Mouse (Mus musculus) mouse trophoblast stem cell (cell line): Measurements from ENCODE around the gene Il21r.

Experiments used
- in situ Hi-C, 2 experiments: fragments of 300-500 bp; cut with MseI, MboI; formaldehyde crosslinking; loops; 2 replicates in 1 of 2; 3 replicates in 1 of 2; pipeline ENCODE4 v1.15.1; 2025

Gene Il21r

DNA sequence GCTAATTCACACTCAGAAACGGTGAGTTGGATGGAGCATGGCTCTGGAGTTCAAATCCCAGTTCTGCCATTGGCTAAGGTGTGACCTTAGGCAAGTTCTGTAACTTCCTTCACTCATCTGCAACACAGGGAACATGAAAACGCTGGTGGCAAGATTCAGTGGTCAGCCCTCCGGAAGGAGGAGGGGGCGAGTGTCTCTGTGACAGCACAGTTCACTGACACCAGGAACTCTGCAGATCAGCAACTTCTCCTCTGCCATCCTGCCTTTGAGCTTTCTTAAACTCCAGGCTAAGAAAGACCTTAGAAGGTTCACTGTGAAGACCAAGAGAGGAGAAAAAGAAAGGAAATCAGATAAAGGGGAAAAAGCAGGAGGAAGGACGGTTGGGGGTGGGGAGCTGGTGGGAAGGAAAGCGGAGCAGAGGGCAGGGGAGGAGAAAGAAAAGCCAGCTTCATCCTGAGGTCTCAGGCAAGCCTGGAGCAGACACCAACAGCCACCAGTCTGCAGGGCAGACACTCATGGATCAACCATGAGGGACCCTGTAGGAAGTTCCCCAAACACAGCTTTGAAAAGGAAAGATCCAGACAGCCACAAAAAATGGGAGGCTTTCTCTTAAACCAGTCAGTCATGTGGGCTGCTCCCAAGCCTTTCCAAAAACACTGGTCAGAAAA is 2.5 kb upstream of the Il21r start:
- in situ Hi-C loops = no loop called here

DNA sequence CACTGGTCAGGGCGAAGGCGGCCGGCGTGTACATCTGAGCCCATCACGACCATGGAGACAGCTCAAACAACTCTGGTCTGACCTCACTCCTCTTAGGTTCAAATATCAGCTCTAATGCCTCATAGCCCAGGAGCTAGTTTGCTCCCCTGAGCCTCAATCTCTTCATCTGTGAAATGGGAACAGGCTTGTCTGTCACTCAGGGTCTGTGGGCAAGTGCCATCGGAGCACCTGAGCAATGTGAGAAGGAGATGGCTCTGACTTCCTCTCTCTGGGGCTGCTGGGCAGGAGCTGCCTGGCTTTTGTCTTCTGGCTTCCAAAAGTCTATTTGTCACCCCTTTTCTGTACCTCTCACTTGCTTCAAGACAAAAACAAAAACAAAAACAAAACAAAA is 2.0 kb upstream of the Il21r start:
- in situ Hi-C loops = no loop called here

DNA sequence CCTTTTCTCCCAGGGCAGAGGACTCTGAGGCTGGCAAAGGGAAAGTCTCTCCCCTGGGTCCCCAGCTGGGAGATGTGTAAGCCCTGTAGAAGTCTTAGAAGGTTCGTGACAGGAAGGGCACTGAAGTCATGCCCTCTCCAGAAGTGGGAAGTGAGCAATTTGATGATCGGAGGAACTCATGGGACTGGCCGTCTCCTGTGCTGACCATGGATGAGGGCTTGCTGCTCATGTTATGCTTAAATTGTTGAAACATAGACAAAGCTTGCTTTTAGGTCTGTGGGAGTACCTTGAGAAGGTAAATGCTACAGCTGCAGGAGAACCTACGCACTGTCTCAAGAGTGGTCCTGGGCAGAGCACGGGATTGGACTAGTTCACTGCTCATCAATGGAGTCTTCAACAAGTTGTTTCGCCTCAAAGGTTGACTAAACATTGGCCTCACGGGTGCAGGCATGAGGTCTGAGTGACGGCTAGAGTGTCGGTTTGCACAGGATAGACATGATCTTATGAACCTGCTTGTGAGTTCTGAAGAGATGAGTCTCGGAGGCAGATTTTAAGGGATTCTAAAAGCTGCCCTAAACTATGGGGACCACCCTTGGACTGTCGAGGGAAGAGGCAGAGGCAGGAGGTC is 1.3 kb upstream of the Il21r start:
- in situ Hi-C loops = no loop called here

DNA sequence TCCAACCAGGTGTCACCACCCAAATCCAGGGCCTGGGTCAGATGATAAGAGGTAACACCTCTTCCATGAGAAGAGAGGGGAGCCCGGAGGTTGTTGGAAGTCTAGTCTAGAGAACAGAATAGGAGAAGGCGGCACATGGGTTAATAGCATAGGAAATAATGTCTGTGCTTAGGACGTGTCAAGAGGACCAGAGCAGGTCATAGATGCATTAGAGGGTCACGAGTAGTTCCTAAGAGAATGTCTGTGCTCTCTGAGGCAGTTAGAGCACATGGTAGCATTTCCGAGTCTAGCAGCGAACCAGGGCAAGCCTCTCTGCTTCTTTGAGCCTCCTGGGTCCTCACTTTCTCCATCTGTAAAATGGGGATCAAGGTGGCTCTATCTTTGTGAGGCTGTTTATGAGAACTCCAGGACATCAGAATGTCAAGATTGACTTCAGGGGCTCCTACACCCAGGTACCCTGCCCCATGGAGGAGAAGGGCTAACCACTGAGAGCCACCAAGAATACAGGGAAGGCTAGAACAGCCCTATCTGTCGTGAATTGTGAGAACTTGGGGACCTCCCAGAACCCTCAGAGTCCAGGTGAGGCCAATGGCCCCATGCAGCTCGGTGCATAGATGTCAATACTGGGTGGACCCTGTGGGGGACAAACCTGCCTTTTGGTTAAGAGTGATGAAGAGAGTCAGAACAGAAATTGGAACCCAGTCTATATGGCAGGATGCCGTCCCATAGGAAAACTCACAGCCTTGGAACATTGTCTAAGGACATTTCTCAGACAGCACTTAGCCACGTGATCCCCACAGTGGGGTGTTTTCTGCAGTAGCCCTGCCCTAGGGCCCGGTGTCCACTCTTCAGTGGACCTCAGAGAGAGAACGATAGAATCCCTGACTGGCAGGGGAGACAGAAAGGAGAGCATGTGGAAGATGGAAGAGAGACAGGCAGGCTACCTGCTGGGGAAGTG is 1.4 kb downstream of the Il21r start:
- in situ Hi-C loops = no loop called here

DNA sequence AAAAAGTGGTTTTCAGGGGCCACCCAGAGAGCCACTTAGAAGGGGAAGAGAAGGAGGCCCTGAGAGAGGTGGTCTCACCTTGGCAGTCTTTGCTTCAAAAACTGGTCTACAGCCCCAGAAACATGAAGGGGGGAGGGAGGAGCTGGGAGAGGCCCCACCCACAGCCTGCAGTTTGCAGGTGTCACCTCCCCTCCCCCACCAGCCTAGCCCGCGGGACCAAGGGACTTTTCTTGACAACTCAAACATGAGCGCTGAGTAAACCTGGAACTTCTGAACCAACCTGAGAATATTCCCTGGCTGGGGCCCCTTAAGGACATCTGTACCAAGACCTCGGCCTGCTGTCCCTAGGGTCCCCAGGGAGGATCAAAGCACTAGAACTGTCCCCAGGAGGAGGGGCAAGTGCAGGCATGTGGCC is 2.5 kb downstream of the Il21r start:
- in situ Hi-C loops = no loop called here

DNA sequence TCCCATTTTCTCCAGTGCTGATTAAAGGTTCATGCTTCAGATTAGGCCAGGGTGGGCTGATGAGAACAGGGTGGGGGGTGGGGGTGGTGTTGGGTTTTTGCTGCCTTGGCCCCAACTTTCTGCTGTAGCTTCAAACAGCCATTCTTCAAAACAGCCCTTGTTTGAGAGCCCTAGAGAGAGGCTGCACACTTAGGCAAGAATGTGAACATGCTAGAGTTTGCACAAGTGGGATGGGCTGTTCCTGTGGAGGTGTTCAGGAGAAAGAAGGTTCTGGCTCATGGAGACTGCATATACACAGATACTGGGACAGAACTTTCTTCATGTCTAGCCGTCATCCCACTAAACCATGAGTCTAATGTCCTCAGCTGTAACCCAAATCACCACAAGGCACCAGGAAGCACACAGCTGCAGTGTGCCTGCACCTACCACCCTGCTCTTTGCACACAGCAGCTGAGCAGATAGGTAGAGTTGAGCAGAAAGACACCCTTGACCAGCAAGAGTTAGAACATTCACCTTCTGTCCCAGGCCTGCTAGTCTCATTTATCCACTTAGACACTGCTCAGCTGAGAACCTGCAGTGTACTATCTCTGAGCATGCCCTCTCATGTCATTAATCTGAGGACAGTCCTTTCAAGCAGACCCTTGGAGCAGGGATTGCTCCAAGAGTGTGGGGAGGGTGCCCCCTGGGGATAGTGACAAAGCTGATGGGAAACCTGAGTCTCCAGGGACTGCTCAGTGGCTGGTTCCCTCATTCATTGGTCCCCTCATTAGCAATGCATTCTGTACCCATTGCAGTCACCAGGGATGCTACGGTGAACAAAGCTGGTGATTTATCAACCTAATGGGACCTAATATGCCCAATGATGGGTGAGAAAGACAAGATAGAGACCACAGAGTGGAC is 3.3 kb downstream of the Il21r start:
- in situ Hi-C loops = no loop called here

DNA sequence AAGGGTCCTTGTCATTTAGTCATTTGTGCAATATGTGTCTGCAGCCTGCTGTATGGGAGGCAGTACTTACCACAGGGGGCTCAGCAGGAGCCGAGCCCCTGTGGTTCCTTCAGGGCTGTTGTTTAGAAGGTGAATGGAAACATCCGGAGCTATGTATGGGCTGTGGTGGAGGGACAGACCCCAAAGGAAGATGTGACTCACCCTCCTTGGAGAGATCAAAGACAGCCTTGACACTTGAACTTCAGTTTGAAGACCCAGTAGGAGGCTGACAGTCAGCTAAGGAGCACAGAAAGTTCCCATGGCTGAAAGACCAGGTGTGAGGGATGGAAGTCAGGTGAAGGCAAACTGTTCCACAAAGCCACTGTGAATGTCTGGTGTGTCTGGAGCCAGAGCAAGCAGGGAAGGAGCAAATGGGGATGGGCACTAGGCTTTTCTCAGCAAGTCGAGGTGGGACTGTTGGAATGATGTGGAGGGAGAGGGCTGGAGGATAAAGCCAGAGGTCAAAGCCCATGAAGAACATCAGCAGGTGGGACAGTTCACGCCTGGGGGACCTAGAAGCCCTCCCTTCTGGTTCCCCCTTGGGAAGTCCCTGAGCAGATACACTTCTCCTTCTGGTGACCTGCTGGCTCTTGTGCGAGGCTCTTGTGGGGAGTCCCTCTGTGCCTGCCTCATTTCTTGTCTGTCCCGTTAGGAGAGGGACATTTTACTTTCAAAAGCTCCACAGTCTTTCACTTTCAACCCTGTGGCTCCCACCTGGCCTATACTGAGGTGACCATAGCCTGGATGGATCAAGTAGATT is 4.4 kb downstream of the Il21r start:
- in situ Hi-C loops = no loop called here

DNA sequence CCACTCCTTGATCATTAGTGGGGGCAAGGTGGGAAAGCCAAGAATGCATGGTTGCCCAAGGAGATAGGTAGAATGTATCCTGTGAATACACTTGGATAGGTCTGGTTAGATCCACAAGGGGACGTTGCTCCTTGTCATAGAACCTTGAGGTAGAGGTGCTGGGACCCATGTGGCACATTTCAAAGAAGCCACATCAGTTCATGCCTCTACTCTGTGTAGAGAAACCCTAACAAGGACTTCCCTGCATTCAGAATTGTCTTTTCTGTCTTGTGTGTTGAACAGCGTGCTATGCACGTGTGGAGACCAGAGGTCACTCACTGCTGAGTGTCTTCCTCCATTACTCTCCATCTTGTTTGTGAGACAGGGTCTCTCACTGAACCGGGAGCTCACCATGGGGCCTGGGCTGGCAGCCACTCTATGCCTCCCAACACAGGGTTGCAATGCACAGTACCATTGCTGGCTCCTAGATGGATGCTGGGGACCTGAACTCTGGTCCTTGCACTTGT is 5.0 kb downstream of the Il21r start:
- in situ Hi-C loops = no loop called here

DNA sequence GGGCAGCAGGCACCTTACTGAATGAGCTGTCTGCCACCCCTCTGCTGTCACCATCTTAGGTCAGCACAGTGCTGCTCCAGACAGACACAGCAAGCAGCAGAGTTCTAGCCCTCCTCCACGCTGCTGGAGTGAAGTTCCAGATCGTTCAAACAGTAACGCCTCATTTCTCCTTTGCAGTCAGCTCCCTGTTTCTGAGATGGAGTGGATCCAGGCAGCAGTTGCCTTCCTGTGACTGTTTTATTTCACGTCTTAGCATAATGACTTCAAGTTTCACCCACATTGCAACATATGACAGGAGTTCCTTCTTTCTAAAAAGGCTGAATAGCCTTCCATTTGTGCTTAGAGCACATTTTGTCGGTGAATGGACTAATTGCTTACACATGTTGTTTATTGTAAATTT is 10.3 kb downstream of the Il21r start:
- in situ Hi-C loops = no loop called here

DNA sequence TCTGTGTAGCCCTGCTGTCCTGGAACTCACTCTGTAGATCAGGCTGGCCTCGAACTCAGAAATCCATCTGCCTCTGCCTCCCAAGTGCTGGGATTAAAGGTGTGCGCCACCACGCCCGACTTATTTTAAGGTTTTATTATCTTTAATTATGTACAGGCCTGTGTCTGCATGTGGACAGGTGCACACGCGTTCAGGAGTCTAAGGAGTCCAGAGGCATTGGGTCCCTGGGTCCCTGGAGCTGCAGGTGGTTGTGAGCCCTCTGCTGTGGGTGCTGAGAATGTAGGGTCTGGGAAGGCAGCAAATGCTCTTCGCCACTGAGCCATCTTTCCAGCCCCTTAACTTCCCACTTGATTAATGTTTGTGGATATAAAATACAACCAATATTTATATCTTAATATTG is 12.2 kb downstream of the Il21r start:
- in situ Hi-C loops = no loop called here

DNA sequence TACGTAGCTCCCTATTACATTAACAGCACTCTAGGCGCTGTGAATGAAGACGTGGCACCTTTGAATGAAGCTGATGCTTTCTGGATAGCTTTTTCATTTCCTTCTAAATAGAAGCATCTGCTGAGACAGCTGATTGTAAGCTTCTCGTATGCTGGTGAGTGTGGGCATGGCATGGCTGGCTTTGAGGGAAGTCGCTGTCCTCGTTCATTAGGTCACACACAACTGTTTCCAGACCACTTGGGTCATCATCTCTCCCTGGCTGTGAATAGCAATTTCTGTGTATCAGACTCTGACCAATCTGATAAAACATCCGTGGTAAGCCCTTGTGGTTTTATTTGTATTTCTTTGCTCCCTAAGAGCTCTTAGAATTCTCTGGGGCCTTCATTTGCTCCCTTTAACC is 14.8 kb downstream of the Il21r start:
- in situ Hi-C loops = no loop called here

DNA sequence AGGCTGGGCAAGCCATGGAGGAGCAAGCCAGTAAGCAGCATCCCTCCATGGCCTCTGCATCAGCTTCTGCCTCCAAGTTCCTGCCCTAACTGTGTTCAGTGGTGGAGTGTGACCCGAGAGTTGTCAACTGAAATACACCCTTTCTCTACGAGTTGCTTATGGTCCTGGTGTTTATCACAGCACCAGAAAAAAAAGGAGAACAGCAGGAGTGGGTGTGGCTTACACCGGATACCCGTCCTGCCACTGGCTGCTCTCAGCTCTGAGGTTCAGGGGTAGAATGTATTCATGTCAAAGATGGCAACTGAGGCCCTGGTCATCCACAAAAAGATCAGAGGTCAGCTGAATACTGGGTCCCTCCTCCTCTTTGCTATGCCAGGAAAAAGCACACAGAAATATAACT is 16.8 kb downstream of the Il21r start:
- in situ Hi-C loops = no loop called here

DNA sequence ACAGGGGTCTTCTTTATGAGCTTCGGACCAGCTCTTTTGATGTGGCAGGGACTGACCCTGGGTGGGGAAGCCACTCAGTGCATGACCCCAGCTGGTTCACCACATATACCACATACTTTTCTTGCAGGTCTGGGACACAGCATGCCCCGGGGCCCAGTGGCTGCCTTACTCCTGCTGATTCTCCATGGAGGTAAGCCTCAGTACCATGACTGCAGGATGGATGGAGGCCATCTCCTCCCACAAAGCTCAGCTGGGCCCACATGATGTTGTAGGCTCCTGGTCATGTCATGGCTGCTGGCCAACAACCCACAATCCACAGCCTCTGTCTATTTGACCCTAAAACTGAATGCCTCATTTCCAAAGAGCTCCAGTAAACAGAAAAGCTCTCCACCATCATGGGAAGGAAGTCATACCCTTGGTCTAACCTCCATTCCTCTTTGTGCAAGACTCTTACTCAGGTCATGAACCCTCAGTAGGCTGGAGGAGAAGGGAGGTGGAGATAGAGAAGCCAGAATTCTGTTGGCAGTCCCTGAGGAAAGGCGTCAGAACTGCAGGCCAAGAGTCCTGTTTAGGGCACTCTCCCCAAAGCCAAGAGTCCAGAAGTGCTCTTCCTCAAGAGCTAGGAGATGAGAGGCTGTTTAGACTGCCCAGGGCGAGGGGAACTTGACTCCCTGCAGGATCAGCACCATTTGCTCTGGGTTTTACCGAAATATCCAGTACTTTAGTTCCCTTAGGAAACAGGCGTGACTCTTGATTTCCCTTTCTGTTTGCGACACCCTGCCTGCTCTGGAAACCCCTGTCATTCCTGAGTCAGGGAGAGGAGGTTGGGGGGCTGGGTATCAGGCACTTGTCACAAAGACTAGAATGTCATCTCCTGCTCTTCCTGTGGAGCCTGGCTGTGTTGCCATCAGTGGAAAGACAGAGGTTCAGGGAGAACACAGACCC is 19.8 kb downstream of the Il21r start:
- in situ Hi-C loops = no loop called here

DNA sequence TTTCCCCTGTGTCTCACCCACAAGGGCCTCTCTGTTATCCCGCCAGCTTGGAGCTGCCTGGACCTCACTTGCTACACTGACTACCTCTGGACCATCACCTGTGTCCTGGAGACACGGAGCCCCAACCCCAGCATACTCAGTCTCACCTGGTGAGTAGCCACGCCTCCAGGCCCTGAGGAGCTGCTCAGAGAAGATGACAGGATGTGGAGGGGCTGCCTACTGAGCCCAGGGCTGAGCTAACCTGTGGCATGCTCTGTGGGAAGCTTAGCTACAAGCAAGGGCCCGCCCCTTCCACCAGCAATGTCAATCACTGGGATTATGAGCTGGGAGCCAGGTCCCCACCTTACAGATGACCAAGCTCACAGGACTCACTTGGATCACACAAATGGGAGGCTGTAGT is 22.0 kb downstream of the Il21r start:
- in situ Hi-C loops = no loop called here

DNA sequence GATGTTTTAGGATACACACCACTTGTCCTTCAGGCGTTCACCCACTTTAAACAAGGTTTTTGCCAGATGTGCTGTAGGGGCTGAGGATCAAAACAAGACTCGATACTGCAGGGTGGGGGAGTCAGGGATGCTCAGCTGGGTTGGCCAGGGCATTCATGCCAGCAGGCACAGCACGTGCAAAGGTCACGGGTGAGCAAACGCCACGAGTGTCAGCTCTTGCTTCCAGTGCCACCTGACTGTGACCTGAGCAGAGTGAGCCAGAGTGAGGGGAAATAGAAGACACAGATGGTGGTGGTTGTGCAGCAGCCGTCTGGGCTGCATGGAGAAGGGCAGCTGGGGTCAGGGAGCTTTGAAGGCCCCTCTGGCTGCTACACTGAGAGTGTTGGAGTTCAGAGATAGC is 22.6 kb downstream of the Il21r start:
- in situ Hi-C loops = no loop called here

DNA sequence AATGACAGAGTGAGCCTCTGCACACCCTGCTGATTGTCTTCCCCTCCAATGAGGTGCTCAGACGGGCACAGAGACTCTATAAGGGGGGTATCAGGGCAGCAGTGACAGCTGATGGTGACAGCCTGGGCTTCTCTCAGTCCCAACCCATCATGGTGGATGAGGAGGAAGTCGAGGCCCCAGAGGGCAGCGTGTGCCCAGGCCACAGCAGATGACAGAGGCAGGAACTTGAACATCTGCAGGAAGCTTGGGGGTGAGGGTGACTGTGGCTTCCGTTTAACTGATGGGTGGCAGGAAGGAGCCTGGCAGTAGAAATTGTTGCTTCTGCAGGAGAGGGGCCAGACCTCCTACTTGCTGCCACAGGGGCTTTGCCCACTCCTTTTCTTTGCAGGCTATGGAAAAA is 27.1 kb downstream of the Il21r start:
- in situ Hi-C loops = no loop called here

DNA sequence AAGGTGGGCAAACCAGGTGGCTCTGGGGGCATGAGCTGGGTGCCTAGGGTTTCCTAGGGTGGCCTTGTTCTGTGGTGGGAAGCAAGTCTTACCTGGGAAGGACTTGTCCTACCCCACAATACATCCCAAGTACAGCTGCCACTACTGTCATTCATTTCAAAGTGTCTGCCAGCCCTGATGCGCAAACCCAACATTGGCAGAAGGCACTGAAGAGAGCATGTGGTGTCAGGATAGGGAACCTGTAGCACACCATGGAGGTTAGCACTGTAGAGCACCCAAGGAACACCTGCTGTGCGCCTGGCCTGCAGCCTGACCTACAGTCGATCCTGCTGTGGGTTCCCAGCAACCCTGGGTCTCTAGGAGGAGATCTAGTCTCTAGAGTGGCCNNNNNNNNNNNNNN is 27.8 kb downstream of the Il21r start:
- in situ Hi-C loops = no loop called here

DNA sequence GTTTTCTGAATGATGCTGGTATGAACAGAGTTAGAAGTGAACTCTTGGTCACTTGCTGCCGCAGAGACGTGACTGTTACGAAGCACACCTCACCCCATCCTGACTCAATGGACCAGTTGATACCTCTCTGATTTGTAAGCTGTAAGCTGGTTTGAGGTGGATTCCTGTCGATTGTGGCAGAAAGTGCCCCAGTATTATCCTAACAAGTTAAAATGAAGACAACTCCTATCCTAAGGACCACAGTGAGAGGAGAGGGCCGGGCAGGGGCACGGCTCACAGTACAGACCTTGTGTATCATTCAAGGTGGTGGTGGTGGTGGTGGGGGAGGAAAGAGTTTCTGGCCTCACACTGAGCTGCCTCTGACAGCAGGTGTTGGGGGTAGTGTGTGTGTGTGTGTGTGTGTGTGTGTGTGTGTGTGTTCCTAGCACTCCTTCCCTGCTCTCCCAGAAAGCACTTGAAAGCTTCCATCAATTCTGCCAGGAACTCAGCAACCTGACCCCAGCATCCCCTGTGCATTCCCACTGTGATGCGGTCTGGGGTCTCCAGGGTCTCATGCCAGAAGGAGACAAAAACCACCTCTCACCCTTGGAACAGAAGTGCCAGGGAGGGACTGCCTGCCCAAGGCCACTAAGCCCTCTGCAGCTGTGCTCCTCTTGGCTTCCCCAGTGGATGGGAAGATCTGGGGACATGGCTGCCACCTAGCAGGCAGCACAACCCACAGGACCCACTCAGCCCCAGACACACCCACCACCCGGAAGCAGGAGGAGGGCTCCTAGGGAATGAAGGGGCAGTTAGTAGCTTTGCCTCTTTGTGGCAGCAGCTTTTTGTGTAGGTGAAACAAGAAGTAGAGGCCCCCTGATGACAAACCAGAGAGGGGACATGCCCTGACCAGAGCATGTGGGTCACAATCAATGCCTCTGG is 34.3 kb downstream of the Il21r start:
- in situ Hi-C loops = no loop called here
